Mouse (Mus musculus): ENCODE results near the gene Plpp1.

DNA sequence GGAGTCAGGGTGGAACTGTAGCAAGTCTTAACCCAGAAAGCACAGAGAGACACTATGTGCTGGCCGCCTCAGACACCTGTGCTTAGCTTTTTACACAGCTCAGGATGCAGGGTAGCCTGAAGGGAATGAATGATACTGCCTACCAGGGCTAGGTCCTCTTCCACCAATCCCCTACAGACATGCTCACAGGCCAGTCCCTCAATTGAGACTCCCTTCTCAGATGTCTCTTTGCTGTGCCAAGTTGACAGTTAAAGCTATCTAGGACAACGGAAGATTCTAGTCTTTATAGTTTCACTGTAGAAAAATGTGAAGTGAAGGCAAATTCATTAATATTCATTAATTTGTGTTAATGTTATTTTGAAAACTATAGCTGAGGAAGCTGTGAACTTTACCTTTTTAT, 36.4 kb downstream of the Plpp1 start:
- TF ChIP-seq GATA1 (IDR thresholded peaks at IDR 0.05; ENCODE audit: low read length) (no peak), TAL1 (IDR thresholded peaks at IDR 0.05; ENCODE audit: low read length) (no peak)
